Mouse (Mus musculus) liver, embryonic 14.5 days (tissue): ENCODE data around the gene M6pr. TPM values are rescaled to one million over a fixed set of nuclear protein-coding genes. Genes with fewer than 3 reads are reported as not detected.

Experiments
- ATAC-seq: fragments of 200-750 bp; cut with Nextera tagmentation; 2 replicates; pipeline ENCODE4 v1.8.0; 2017; ENCODE audit warnings: moderate number of reproducible peaks, mild to moderate bottlenecking, moderate library complexity; ENCODE audit not compliant: insufficient read depth
- DNase-seq, 3 experiments: peaks; one replicate each; pipeline ENCODE4 v3.0.0-alpha.2; 2012 to 2013; ENCODE audit warnings: low read depth in 3 of 3, low spot score in 3 of 3
- H3K27ac ChIP-seq: fragments of 300-500 bp; sonication (generic); 2 replicates; pipeline ENCODE4 v1.5.1; 2014; ENCODE audit warnings: moderate library complexity, mild to moderate bottlenecking, control low read depth, inconsistent platforms
- H3K27me3 ChIP-seq: fragments of 300-500 bp; sonication (generic); 2 replicates; pipeline ENCODE4 v1.6.1; 2014; ENCODE audit warnings: mild to moderate bottlenecking, low read length, moderate library complexity; ENCODE audit not compliant: control insufficient read depth, insufficient read depth
- H3K36me3 ChIP-seq: fragments of 300-500 bp; sonication (generic); replicated peaks from 2 replicates; pipeline ENCODE4 v1.6.1; 2014; ENCODE audit warnings: low read depth; ENCODE audit not compliant: control insufficient read depth, insufficient read depth
- H3K4me1 ChIP-seq, 2 experiments: fragments of 200-500 bp in 1 of 2; fragments of 300-500 bp in 1 of 2; sonication (generic) in 1 of 2; replicated peaks; 2 replicates each; pipeline ENCODE4 v1.6.1; 2012 to 2014; ENCODE audit warnings: antibody characterized with exemption in 1 of 2, inconsistent platforms in 1 of 2, low read length in 1 of 2; ENCODE audit not compliant: control insufficient read depth in 2 of 2, insufficient read depth in 2 of 2
- H3K4me2 ChIP-seq: fragments of 300-500 bp; sonication (generic); 2 replicates; pipeline ENCODE4 v1.6.1; 2014; ENCODE audit warnings: low read depth, mild to moderate bottlenecking, control low read depth, moderate library complexity
- H3K4me3 ChIP-seq, 2 experiments: fragments of 200-500 bp in 1 of 2; fragments of 300-500 bp in 1 of 2; sonication (generic) in 1 of 2; 2 replicates each; pipeline ENCODE4 v1.5.1; 2012 to 2014; ENCODE audit warnings: low read depth in 2 of 2, low read length in 2 of 2, mild to moderate bottlenecking in 2 of 2, control low read depth in 1 of 2, inconsistent platforms in 1 of 2, moderate library complexity in 1 of 2; ENCODE audit not compliant: insufficient read depth in 1 of 2
- H3K9ac ChIP-seq: fragments of 300-500 bp; sonication (generic); replicated peaks from 2 replicates; pipeline ENCODE4 v1.6.1; 2014; ENCODE audit warnings: mild to moderate bottlenecking, control low read depth, moderate library complexity
- H3K9me3 ChIP-seq: fragments of 300-500 bp; sonication (generic); 2 replicates; pipeline ENCODE4 v1.6.1; 2016; ENCODE audit warnings: low read length, mixed read lengths; ENCODE audit not compliant: control insufficient read depth
- CTCF ChIP-seq: IDR thresholded peaks from 2 replicates; pipeline ENCODE4 v1.5.1; 2016; ENCODE audit warnings: antibody characterized with exemption, low read depth, control low read depth
- EP300 ChIP-seq: IDR thresholded peaks from 2 replicates; pipeline ENCODE4 v1.6.1; 2016; ENCODE audit warnings: antibody characterized with exemption, low read depth
- WGBS: fragments of 180-500 bp; shearing (Covaris S2); extraction: QIAGEN DNeasy Blood & Tissue Kit; methylation state at CpG from one replicate; pipeline ENCODE4 v1.1.7; 2014; ENCODE audit not compliant: insufficient replicate concordance; 5-methylcytosine and 5-hydroxymethylcytosine counted together
- polyA plus RNA-seq, 2 experiments: library from polyadenylated mRNA; depleted of rRNA in 1 of 2; stranded (reverse) in 1 of 2; unstranded in 1 of 2; fragments of >200 nt; fragmentation: Nextera tagmentation in 1 of 2; extraction: Ambion mirVana in 1 of 2; gene quantifications; 2 replicates each; pipeline versions ENCODE4 v1.2.1 to v1.2.3; 2012 to 2014

The M6pr gene
- polyA plus RNA-seq, 2 experiments: 48.1 to 84.2 TPM

- Histone ChIP-seq H3K27me3 (no peaks in the 10 kb centered on the region; the same call in 1 of the 2 replicates), H3K4me3 (peak overlapping the region; percentile 74 to 80), H3K4me2 (peak overlapping the region; percentile 96), H3K27ac (no peak overlapping the region), H3K4me1 (peaks cover 0 to 18% of the 10 kb centered on the region in 2 experiments; a peak in 2 of 4 replicates), H3K9ac (peak overlapping the region; percentile 62), H3K9me3 (no peaks in the 10 kb centered on the region), H3K36me3 (no peaks in the 10 kb centered on the region)
- TF ChIP-seq CTCF: no peak
- TF ChIP-seq EP300: no peak
- DNase-seq (peak; percentile 40 to 45 (median 40)), ATAC-seq (peak; percentile 90)
- under 1% methylated on average over 40 of the region's 71 CpGs for WGBS
Observed at GRCm38 (mm10) chr6:122339648-122340341, 31.3 kb downstream of the M6pr start.

- Histone ChIP-seq H3K27me3 (no peaks in the 10 kb centered on the region; the same call in 1 of the 2 replicates), H3K4me3 (peak within 1 kb of the TSS; percentile 74 to 80), H3K9ac (peak within 1 kb of the TSS; percentile 62), H3K4me1 (peaks cover 0 to 18% of the 10 kb centered on the region in 2 experiments; a peak in 2 of 4 replicates), H3K27ac (no peak within 1 kb of the TSS), H3K9me3 (no peaks in the 10 kb centered on the region), H3K36me3 (no peaks in the 10 kb centered on the region), H3K4me2 (peak within 1 kb of the TSS; percentile 96)
- 3% methylated on average over 17 of the region's 17 CpGs for WGBS
- ATAC-seq (no peak), DNase-seq (peak in 1 of 3 experiments; percentile 17)
- TF ChIP-seq EP300 (no peak), CTCF (no peak)
Observed at GRCm38 (mm10) chr6:122340349-122341000, 32.0 kb downstream of the M6pr start, which contains the start of gene Phc1. Phc1 (minus strand) TSS chr6:122340561.

GRCm38 (mm10) chr6:122341038-122341810, 32.7 kb downstream of the M6pr start:
- WGBS: 64% methylated on average over 7 of the region's 7 CpGs
- no peak overlapping the region for H3K4me2 ChIP-seq

GRCm38 (mm10) chr6:122342125-122342524, 33.6 kb downstream of the M6pr start:
- Histone ChIP-seq H3K4me1 (peaks cover 0 to 18% of the 10 kb centered on the region in 2 experiments; a peak in 2 of 4 replicates), H3K27me3 (no peaks in the 10 kb centered on the region; the same call in 1 of the 2 replicates), H3K27ac (no peak overlapping the region), H3K36me3 (no peaks in the 10 kb centered on the region), H3K4me3 (no peak overlapping the region), H3K9me3 (no peaks in the 10 kb centered on the region), H3K4me2 (no peak overlapping the region), H3K9ac (no peak overlapping the region)
- no peak for ATAC-seq
- TF ChIP-seq EP300 (no peak), CTCF (no peak)
- DNase-seq: no peak
- WGBS: 54% methylated on average over 5 of the region's 5 CpGs

More at GRCm38 (mm10) chr6:122341038-122341810, 32.7 kb downstream of the M6pr start:
- DNase-seq (no peak), ATAC-seq (no peak)
- no peaks in the 10 kb centered on the region; the same call in 1 of the 2 replicates for H3K27me3 ChIP-seq
- TF ChIP-seq EP300 (no peak), CTCF (no peak)
- peaks cover 0 to 18% of the 10 kb centered on the region in 2 experiments; a peak in 2 of 4 replicates for H3K4me1 ChIP-seq
- H3K27ac ChIP-seq: no peak overlapping the region
- H3K36me3 ChIP-seq: no peaks in the 10 kb centered on the region
- H3K9ac ChIP-seq: no peak overlapping the region
- H3K9me3 ChIP-seq: no peaks in the 10 kb centered on the region
- no peak overlapping the region for H3K4me3 ChIP-seq
